Mouse (Mus musculus): ENCODE results near the gene Pde9a.
"Not testable (repeated sequence)": the region's sequence is repeated elsewhere in the genome, so short reads cannot be mapped to it uniquely, and the experiment has no call there.

The Pde9a gene

DNA sequence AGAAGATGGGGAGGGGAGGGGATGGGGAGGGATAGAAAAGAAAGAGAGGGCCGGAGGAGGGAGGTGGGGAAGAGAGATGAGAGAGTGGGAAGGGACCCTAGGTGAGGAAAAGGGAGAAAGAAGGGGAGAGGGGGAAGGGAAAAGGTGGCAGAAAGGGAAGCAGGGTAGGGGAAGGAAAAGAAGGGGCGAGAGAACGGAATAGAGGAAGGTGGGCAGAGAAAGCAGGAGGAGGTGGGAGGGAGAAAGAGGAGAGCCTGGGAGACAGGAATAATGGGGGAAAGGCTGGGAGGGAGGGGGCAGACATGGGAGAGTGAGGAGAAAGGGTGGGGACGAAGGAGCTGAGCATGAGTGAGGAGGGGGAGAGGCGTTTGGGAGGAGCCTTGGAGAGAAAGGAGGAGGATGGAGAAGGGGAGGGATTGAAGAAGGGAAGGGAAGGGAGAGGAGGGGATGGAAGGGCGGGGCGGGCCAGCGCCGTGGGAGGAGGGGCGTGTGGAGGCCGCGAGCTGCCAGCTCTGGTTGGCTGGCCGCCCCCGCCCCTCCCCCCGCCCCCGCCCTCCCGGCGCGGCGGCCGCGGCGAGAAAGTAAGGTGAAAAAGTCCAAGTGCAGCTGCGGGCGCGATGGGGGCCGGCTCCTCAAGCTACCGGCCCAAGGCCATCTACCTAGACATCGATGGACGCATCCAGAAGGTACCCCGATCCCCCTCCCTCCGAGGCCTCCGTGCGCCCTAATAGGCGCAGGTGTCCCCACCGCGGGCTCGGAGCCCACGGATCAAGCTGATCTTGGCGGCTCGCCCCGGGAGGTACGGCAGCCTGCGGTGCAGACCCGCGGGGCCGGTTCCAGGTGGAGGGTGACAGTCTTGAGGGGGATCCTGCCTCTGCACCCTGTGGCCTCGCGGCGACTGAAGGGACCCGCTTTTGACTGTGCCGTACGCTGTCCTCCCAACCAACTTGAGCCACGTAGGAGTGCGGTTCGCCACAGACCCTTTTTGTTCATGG lies at the start of gene Pde9a:
TSS of gene Pde9a (plus strand) at position 540 of the 995 bp plus-strand sequence.
- in situ Hi-C loops (cut with MboI), result no loop called here

DNA sequence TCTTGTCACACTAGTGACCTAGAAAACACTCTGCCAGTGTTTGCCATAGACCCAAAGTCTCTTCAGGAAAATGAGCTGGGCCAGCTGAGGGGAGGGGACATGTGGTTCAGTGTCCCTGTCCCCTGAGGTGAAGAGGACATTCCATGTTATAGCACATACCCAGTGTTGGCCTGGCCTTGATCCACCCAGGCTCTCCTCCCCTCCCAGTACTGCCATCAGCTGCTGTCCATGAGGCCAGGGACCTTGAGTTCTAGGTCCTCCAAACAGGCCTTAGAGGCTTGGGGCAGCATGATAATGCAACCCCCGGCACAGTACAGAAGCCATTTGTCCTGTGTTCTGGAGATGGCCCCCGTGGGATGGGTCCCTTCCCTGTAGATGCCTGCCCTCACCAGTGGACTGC lies 46.2 kb upstream of the Pde9a start:
- in situ Hi-C loops (cut with MboI), result no loop called here

DNA sequence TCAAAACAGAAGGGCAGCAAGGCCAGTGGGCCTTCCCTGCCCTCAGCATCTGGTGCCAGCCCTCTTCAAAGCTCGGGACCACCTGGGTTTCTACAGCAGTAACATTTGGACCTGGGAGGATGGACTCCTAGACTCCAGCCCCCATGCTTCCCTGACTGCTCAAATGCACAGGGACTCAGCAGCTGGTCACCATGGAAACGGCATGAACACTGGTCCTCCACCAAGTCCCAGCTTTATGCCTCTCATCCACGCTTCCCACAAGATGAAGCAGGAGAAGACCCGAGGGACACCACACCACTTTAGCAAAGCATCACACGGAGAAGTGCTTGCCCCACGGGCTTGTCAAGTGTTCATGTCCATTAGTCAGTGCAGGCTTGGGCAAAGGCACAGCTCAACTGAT lies 43.8 kb upstream of the Pde9a start:
- in situ Hi-C loops (cut with MboI), result no loop called here

- in situ Hi-C loops (cut with MboI), result no loop called here
Measured at GRCm38 (mm10) chr17:31344172-31344801, 41.7 kb upstream of the Pde9a start.

DNA sequence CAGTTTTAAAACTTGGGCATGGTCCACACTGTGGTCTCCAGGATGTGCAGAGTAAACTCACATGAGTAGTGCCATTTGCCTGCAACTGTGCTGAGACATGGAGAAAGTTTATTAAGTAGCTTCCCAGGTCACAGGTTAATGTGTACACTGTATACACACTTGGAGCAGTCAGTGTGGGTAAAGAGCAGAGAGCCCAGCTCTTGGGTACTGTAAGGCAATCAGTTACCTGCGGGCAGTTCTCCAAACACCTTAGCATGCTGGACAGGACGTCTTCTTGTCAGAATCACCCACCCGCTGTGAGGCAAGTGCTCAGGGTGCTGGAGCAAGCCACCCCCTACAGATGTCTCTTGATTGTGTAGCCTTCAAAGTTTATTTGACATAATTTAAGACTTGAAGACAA lies 41.2 kb upstream of the Pde9a start:
- in situ Hi-C loops (cut with MboI), result no loop called here

DNA sequence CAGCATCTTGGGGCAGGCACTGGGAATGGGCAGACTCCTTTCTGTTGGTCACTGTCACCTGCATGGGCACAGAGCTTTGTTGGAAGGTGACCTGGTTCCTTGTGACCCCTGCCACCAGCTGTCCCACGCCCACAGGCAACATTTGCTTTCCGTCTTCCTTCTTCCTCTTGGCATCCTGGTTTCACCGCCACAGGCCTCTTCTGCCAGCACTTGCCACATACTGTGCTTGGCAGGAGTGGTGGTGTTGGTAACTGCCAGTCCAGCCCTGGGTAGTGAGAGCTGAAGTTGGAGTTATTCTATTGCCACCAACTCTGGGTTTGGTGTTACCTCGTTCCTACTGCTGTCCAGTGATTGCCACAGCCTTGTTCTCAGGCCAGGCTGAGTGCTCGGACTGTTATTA lies 37.9 kb upstream of the Pde9a start:
- in situ Hi-C loops (cut with MboI), result no loop called here

GRCm38 (mm10) chr17:31349388-31349787 lies 36.6 kb upstream of the Pde9a start:
- in situ Hi-C loops (cut with MboI), result no loop called here

DNA sequence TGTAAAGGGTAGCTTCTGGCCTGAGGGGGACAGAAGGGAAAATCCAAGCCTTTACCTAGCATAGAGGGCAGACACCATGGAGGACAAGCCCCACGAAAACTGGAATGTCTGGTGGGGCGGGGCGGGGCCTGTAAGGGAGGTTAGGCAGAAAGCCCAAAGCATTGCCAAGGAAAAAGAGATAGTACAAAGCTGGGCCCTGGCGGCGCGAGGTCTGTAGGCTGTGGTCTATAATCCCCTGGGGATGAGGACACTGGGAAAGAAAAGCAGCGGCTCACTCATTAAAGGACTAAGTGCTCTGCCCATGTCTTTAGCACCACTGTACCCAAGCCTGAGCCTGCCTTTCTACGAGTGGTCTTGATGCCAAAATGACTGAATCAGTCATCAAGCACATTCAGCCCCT lies 34.0 kb upstream of the Pde9a start:
- in situ Hi-C loops (cut with MboI), result no loop called here

DNA sequence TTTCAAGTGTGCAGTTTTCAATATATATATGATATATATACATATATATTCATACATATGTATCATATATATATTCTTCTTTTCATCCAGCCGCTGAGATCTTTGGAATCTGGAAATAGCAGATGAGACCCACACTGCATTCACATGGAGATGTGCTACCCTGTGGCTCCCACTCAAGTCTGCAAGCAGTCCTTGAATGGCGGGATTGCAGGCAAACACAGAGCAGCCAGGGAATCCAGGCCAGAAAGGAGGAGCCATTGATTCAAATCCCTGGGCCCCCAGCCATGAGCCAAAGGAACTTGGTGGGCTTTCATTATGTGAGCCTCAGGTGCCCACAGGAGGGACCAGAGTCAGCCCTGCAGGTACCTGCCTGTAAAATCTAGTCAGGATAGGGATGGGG lies 32.8 kb upstream of the Pde9a start:
- in situ Hi-C loops (cut with MboI), result no loop called here

DNA sequence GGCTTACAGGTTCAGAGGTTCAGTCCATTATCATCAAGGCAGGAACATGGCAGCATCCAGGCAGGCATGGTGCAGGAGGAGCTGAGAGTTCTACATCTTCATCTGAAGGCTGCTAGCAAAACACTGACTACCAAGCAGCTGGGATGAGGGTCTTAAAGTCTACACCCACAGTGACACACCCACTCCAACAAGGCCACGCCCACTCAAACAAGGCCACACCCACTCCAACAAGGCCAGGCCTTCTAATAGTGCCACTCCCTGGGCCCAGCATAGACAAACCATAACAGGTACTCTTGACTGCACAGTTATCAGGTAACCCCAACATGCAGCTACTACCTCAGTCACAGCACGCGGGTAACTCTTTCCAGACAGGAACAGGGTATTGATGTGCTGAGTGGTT lies 31.3 kb upstream of the Pde9a start:
- in situ Hi-C loops (cut with MboI), result not testable (repeated sequence)

DNA sequence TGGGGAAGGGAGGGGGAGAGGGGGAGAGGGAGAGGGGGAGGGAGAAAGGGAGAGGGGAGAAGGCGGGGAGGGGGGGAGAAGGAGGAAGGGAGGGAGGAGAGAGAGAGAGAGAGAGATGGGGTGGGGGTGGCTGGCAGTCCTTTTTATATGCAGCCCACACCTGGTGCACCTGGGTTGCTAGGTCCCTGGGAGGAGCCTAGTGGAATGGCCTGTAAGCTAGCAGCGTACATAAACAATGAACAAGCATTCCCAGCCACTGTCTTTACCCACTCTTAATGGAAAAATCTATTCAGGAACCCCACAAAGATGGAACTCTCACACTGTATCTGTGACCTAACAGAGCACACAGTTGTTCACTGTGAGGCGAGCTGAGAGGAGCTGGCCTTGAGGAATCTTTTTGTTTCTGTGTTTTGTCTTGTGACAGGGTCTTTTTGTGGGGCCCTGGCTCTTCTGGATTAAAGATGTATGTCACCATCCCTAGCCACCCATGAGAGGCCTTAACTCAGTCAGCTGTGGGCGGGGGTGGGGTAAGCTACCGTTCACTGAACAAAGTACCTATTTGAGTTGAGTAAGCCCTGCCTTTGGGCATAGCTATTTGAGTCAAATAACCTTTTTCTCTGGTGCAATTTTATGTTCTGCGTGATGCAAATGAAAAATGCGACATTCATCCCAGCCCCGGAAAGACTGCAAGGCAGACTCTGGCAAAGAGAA lies 30.1 kb upstream of the Pde9a start:
- in situ Hi-C loops (cut with MboI), result no loop called here

DNA sequence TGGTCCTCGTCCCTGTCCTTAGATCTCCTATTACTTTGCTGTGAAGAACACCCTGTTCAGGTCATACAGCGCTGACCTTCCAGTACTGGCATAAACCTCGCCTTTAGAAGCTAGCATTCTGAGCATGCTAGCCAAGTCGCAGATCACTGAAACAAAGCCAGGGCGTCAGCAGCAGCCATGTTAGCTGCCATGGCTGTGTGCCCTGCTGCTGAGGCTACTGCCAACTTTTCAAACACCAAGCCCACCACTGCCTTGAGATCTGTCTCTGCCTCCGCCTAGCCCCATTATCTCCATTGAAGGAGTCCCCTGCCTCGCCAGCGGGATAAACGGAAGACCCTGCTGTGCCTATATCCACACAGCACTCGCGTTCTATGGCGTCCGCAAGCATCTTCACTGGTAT lies 25.4 kb upstream of the Pde9a start:
- in situ Hi-C loops (cut with MboI), result no loop called here

DNA sequence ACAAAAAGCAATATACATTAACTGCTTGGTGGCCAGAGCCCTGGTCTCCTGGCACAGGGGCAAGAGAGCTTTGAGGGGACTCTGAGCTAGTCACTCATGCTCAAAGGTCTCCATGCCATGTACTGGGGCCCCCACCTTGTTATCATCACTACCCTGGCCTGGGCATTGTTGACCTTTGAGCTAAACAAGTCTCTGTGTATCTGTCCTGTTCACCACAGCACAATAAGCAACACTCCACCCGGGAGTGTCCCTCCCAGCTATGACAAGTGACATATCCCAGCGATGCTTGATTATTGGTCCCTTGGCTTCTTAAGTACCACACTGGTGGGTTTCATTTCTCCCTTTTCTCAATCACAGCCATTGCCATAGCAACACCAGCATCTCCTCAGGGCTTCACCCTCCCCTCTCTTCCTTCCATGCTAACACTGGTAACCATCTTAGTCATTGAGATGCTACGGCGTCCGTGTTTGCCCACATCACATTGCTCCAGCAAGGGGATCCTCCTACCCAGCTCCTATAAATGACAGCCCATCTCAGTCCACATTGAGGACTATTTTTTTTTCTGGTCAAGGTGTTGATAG lies 20.3 kb upstream of the Pde9a start:
- in situ Hi-C loops (cut with MboI), result no loop called here

GRCm38 (mm10) chr17:31370221-31370620 lies 15.8 kb upstream of the Pde9a start:
- in situ Hi-C loops (cut with MboI), result no loop called here

DNA sequence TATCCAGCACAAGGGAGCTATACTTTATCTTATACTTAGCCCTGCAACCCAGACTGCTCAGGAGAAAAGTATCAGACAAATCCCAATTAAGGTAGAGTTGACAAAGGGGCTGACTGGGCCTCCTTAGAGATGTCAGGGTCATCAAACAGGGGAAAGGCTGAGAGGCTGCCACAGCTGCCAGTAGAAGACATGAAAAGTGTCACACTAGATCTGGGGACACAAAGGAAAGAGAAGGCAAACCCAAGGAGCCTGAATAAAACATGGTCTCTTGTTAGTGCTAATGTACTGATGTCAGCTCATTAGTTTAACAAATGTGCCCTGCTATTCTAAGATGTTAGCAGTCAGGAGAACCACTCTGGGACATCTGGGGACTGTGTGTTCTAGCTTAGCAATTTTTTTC lies 15.1 kb upstream of the Pde9a start:
- in situ Hi-C loops (cut with MboI), result no loop called here

DNA sequence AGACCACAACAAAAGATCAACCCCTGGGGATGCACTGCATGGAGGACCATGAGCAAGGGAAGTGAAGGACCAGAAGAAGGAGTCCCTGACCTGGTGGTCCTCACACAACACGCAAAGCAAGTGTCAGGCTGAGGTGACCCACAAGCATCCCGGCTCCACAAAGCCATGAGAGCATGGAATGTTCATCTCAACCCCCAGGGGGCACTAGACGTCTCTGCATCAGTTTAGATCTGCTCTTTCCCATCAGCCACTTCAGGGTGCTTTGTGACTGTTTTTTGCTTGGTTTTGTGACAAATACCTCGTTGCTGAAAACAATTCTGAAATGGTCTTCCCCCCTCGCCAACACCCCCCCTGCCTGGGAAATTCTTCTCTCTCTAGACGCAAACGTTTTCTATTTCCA lies 8.0 kb upstream of the Pde9a start:
- in situ Hi-C loops (cut with MboI), result no loop called here

DNA sequence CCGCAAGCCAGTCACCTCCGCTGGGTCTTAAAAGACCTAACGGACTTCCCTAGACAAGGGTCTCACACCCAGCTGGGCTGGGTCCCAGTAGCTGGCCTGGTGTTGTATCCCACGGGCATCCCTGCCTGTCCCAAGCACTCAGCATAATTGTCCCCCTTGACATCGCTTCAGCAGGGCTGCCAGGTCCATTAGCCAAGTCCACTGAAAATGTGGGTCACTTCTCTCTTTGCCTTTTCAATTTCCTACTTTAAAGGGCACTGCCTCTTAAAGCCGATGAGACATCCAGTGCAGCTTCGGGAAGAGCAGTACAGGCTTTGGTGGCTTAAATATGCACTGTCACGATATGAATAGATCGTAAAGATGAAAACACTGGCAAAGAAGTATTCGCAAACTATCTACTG lies 7.6 kb upstream of the Pde9a start:
- in situ Hi-C loops (cut with MboI), result no loop called here

- in situ Hi-C loops (cut with MboI), result no loop called here
Measured at GRCm38 (mm10) chr17:31379086-31379485, 6.9 kb upstream of the Pde9a start.

- in situ Hi-C loops (cut with MboI), result no loop called here
Measured at GRCm38 (mm10) chr17:31379863-31380262, 6.1 kb upstream of the Pde9a start.

- in situ Hi-C loops (cut with MboI), result no loop called here
Measured at GRCm38 (mm10) chr17:31383320-31383719, 2.7 kb upstream of the Pde9a start.

GRCm38 (mm10) chr17:31384968-31385627 lies 912 bp upstream of the Pde9a start:
- in situ Hi-C loops (cut with MboI), result no loop called here
